Mouse (Mus musculus): ENCODE data around the gene Myt1l.

Gene Myt1l

GRCm38 (mm10) chr12:29657061-29657460 lies 128.9 kb downstream of the Myt1l start:
- DNase-seq (ENCODE audit: low spot score) = no peak

GRCm38 (mm10) chr12:29657870-29658269 lies 129.7 kb downstream of the Myt1l start:
- DNase-seq (ENCODE audit: low spot score) = no peak

GRCm38 (mm10) chr12:29671984-29672383 lies 143.8 kb downstream of the Myt1l start:
- no peak for DNase-seq (ENCODE audit: low spot score)

- no peak for DNase-seq (ENCODE audit: low spot score)
Observed at GRCm38 (mm10) chr12:29675594-29676362, 147.6 kb downstream of the Myt1l start.

GRCm38 (mm10) chr12:29682384-29682783 lies 154.2 kb downstream of the Myt1l start:
- DNase-seq (ENCODE audit: low spot score) = no peak

GRCm38 (mm10) chr12:29682946-29683345 lies 154.8 kb downstream of the Myt1l start:
- DNase-seq (ENCODE audit: low spot score) = no peak

GRCm38 (mm10) chr12:29686241-29686640 lies 158.1 kb downstream of the Myt1l start:
- DNase-seq (ENCODE audit: low spot score) = no peak

GRCm38 (mm10) chr12:29691566-29691965 lies 163.4 kb downstream of the Myt1l start:
- no peak for DNase-seq (ENCODE audit: low spot score)

- no peak for DNase-seq (ENCODE audit: low spot score)
Observed at GRCm38 (mm10) chr12:29695194-29695593, 167.0 kb downstream of the Myt1l start.

- no peak for DNase-seq (ENCODE audit: low spot score)
Observed at GRCm38 (mm10) chr12:29697526-29698500, 169.6 kb downstream of the Myt1l start.

- DNase-seq (ENCODE audit: low spot score) = no peak
Observed at GRCm38 (mm10) chr12:29698541-29698940, 170.4 kb downstream of the Myt1l start.

- DNase-seq (ENCODE audit: low spot score) = no peak
Observed at GRCm38 (mm10) chr12:29698976-29699375, 170.8 kb downstream of the Myt1l start.

GRCm38 (mm10) chr12:29699386-29699785 lies 171.2 kb downstream of the Myt1l start:
- DNase-seq (ENCODE audit: low spot score) = no peak

- no peak for DNase-seq (ENCODE audit: low spot score)
Observed at GRCm38 (mm10) chr12:29700026-29700425, 171.8 kb downstream of the Myt1l start.

- DNase-seq (ENCODE audit: low spot score) = no peak
Observed at GRCm38 (mm10) chr12:29701076-29701475, 172.9 kb downstream of the Myt1l start.

GRCm38 (mm10) chr12:29701731-29702316 lies 173.6 kb downstream of the Myt1l start:
- DNase-seq (ENCODE audit: low spot score) = no peak

- no peak for DNase-seq (ENCODE audit: low spot score)
Observed at GRCm38 (mm10) chr12:29702626-29703025, 174.4 kb downstream of the Myt1l start.

GRCm38 (mm10) chr12:29703541-29703940 lies 175.4 kb downstream of the Myt1l start:
- no peak for DNase-seq (ENCODE audit: low spot score)

- DNase-seq (ENCODE audit: low spot score) = no peak
Observed at GRCm38 (mm10) chr12:29707094-29707493, 178.9 kb downstream of the Myt1l start.

- no peak for DNase-seq (ENCODE audit: low spot score)
Observed at GRCm38 (mm10) chr12:29708166-29708565, 180.0 kb downstream of the Myt1l start.

- no peak for DNase-seq (ENCODE audit: low spot score)
Observed at GRCm38 (mm10) chr12:29712795-29713721, 184.9 kb downstream of the Myt1l start.
